Mouse (Mus musculus) heart, embryonic 14.5 days (tissue): Measurements from ENCODE around the gene Fam160a1. TPM values are rescaled to one million over a fixed set of nuclear protein-coding genes. Genes with fewer than 3 reads are reported as not detected.

Experiments
- ATAC-seq: fragments of 200-750 bp; cut with Nextera tagmentation; 2 replicates; pipeline ENCODE4 v1.8.0; 2017; ENCODE audit warnings: low read depth, moderate TSS enrichment; ENCODE audit not compliant: insufficient number of reproducible peaks, insufficient read depth, low FRiP score
- H3K27ac ChIP-seq, 2 experiments: fragments of 200-500 bp in 1 of 2; fragments of 300-500 bp in 1 of 2; sonication (generic) in 1 of 2; replicated peaks in 1 of 2; 2 replicates each; pipeline ENCODE4 v1.5.1; 2012 to 2014; ENCODE audit warnings: low read depth in 2 of 2, low read length in 2 of 2, control low read depth in 1 of 2, mild to moderate bottlenecking in 1 of 2, mixed read lengths in 1 of 2; ENCODE audit not compliant: control insufficient read depth in 1 of 2, insufficient read depth in 1 of 2
- H3K27me3 ChIP-seq: fragments of 300-500 bp; sonication (generic); 2 replicates; pipeline ENCODE4 v1.6.1; 2014; ENCODE audit warnings: mild to moderate bottlenecking, low read length, control low read depth; ENCODE audit not compliant: control insufficient read depth, insufficient read depth
- H3K36me3 ChIP-seq: fragments of 300-500 bp; sonication (generic); 2 replicates; pipeline ENCODE4 v1.6.1; 2014; ENCODE audit warnings: mild to moderate bottlenecking, control low read depth, low read length, mixed read lengths; ENCODE audit not compliant: control insufficient read depth, insufficient read depth
- H3K4me1 ChIP-seq, 2 experiments: fragments of 200-500 bp in 1 of 2; fragments of 300-500 bp in 1 of 2; sonication (generic) in 1 of 2; 2 replicates each; pipeline ENCODE4 v1.6.1; 2012 to 2014; ENCODE audit warnings: low read length in 2 of 2, control low read depth in 1 of 2, mixed read lengths in 1 of 2; ENCODE audit not compliant: control insufficient read depth in 2 of 2, insufficient read depth in 2 of 2
- H3K4me2 ChIP-seq: fragments of 300-500 bp; sonication (generic); 2 replicates; pipeline ENCODE4 v1.6.1; 2014; ENCODE audit warnings: mild to moderate bottlenecking, low read length
- H3K4me3 ChIP-seq, 2 experiments: fragments of 200-500 bp in 1 of 2; fragments of 300-500 bp in 1 of 2; sonication (generic) in 1 of 2; 2 replicates each; pipeline ENCODE4 v1.5.1; 2012 to 2014; ENCODE audit warnings: low read length in 2 of 2, mild to moderate bottlenecking in 2 of 2, control low read depth in 1 of 2, low read depth in 1 of 2, moderate library complexity in 1 of 2; ENCODE audit not compliant: control insufficient read depth in 1 of 2, insufficient read depth in 1 of 2
- H3K9ac ChIP-seq: fragments of 300-500 bp; sonication (generic); 2 replicates; pipeline ENCODE4 v1.6.1; 2014; ENCODE audit warnings: mild to moderate bottlenecking, low read length
- H3K9me3 ChIP-seq: fragments of 300-500 bp; sonication (generic); 2 replicates; pipeline ENCODE4 v1.6.1; 2016; ENCODE audit warnings: low read length, control low read depth; ENCODE audit not compliant: control insufficient read depth
- WGBS: fragments of 180-500 bp; shearing (Covaris S2); extraction: QIAGEN DNeasy Blood & Tissue Kit; methylation state at CpG from one replicate; pipeline ENCODE4 v1.1.7; 2014; 5-methylcytosine and 5-hydroxymethylcytosine counted together
- polyA plus RNA-seq: library from polyadenylated mRNA; unstranded; fragments of >200 nt; fragmentation: Nextera tagmentation; extraction: Ambion mirVana; gene quantifications from 2 replicates; pipeline ENCODE4 v1.2.1, GENCODE M21; 2014

Fam160a1 gene
- polyA plus RNA-seq, 1 experiment from 2014 or later, result 7.4 TPM

- Histone ChIP-seq H3K36me3 (0 out of 2 replicates have a peak, but pooled peaks cover 4% of the 10 kb centered on the region), H3K27me3 (no peaks in the 10 kb centered on the region), H3K4me2 (no peak overlapping the region), H3K9ac (no peak overlapping the region), H3K4me3 (no peak overlapping the region), H3K27ac (no peak overlapping the region), H3K9me3 (no peaks in the 10 kb centered on the region), H3K4me1 (peaks cover 21 to 34% of the 10 kb centered on the region in 2 experiments)
- WGBS, result 79% methylated on average over 7 of the region's 8 CpGs
- ATAC-seq, result no peak
Measured at GRCm38 (mm10) chr3:85634389-85635125, 182.5 kb downstream of the Fam160a1 start.

- no peaks in the 10 kb centered on the region for H3K27me3 ChIP-seq
- no peak overlapping the region for H3K9ac ChIP-seq
- H3K9me3 ChIP-seq, result no peaks in the 10 kb centered on the region
- no peak for ATAC-seq
- no peak overlapping the region for H3K4me2 ChIP-seq
- H3K27ac ChIP-seq, result no peak overlapping the region
- H3K4me1 ChIP-seq, result peaks cover 21 to 34% of the 10 kb centered on the region in 2 experiments
- 0 out of 2 replicates have a peak, but pooled peaks cover 4% of the 10 kb centered on the region for H3K36me3 ChIP-seq
- H3K4me3 ChIP-seq, result no peak overlapping the region
- 48% methylated on average over 2 of the region's 2 CpGs for WGBS
Measured at GRCm38 (mm10) chr3:85633733-85634132, 183.4 kb downstream of the Fam160a1 start.

GRCm38 (mm10) chr3:85629895-85630510, 187.1 kb downstream of the Fam160a1 start:
- no peak overlapping the region for H3K27ac ChIP-seq
- no peak for ATAC-seq
- H3K27me3 ChIP-seq, result no peaks in the 10 kb centered on the region
- no peaks in the 10 kb centered on the region for H3K9me3 ChIP-seq
- H3K9ac ChIP-seq, result no peak overlapping the region
- 91% methylated on average over 4 of the region's 4 CpGs for WGBS
- H3K36me3 ChIP-seq, result no peaks in the 10 kb centered on the region
- H3K4me3 ChIP-seq, result no peak overlapping the region
- peaks cover under 1 to 3% of the 10 kb centered on the region in 2 experiments; a peak in 2 of 4 replicates for H3K4me1 ChIP-seq
- H3K4me2 ChIP-seq, result no peak overlapping the region

- no peak overlapping the region for H3K4me3 ChIP-seq
- ATAC-seq, result no peak
- 90% methylated on average over 1 of the region's 1 CpGs for WGBS
- no peak overlapping the region for H3K9ac ChIP-seq
- no peak overlapping the region for H3K4me2 ChIP-seq
- H3K36me3 ChIP-seq, result peaks cover 21% of the 10 kb centered on the region; the same call in 1 of the 2 replicates
- no peaks in the 10 kb centered on the region for H3K27me3 ChIP-seq
- H3K4me1 ChIP-seq, result no peaks in the 10 kb centered on the region
- no peaks in the 10 kb centered on the region for H3K9me3 ChIP-seq
- H3K27ac ChIP-seq, result no peak overlapping the region
Measured at GRCm38 (mm10) chr3:85619751-85620150, 197.3 kb downstream of the Fam160a1 start.

GRCm38 (mm10) chr3:85619345-85619744, 197.7 kb downstream of the Fam160a1 start:
- Histone ChIP-seq H3K4me1 (no peaks in the 10 kb centered on the region), H3K27me3 (no peaks in the 10 kb centered on the region), H3K4me2 (no peak overlapping the region), H3K36me3 (peaks cover 21% of the 10 kb centered on the region; the same call in 1 of the 2 replicates), H3K4me3 (no peak overlapping the region), H3K9me3 (no peaks in the 10 kb centered on the region), H3K9ac (no peak overlapping the region), H3K27ac (no peak overlapping the region)
- ATAC-seq, result no peak
- WGBS, result 77% methylated on average over 5 of the region's 5 CpGs

GRCm38 (mm10) chr3:85618885-85619284, 198.2 kb downstream of the Fam160a1 start:
- peaks cover 21% of the 10 kb centered on the region; the same call in 1 of the 2 replicates for H3K36me3 ChIP-seq
- no peak overlapping the region for H3K4me2 ChIP-seq
- H3K27me3 ChIP-seq, result no peaks in the 10 kb centered on the region
- no peak overlapping the region for H3K27ac ChIP-seq
- H3K9me3 ChIP-seq, result no peaks in the 10 kb centered on the region
- no peaks in the 10 kb centered on the region for H3K4me1 ChIP-seq
- H3K4me3 ChIP-seq, result no peak overlapping the region
- WGBS, result 77% methylated on average over 6 of the region's 6 CpGs
- no peak overlapping the region for H3K9ac ChIP-seq
- ATAC-seq, result no peak

GRCm38 (mm10) chr3:85616389-85616788, 200.7 kb downstream of the Fam160a1 start:
- H3K4me3 ChIP-seq, result no peak overlapping the region
- H3K4me1 ChIP-seq, result peaks cover 0 to 2% of the 10 kb centered on the region in 2 experiments; a peak in 2 of 4 replicates
- H3K27ac ChIP-seq, result no peak overlapping the region
- no peaks in the 10 kb centered on the region for H3K27me3 ChIP-seq
- WGBS, result 83% methylated on average over 1 of the region's 1 CpGs
- peaks cover 22% of the 10 kb centered on the region; the same call in 1 of the 2 replicates for H3K36me3 ChIP-seq
- no peak overlapping the region for H3K9ac ChIP-seq
- ATAC-seq, result no peak
- no peak overlapping the region for H3K4me2 ChIP-seq
- H3K9me3 ChIP-seq, result no peaks in the 10 kb centered on the region
